Mouse (Mus musculus): ENCODE results near the gene Mtmr2. TPM values are rescaled to one million over a fixed set of nuclear protein-coding genes. Genes with fewer than 3 reads are reported as not detected.

Mtmr2 gene
- total and polyA plus RNA-seq, 3 experiments, result 47.1 to 95.8 (median 75.2) TPM

- no peak for TF ChIP-seq USF2 (IDR thresholded peaks at IDR 0.05; ENCODE audit: borderline replicate concordance in 1 of 2, insufficient read depth in 1 of 2, low read depth in 1 of 2, low read length in 2 of 2)
These were observed at the start of gene Mtmr2 (continued) for GRCm38 (mm10) chr9:13748404-13748797.

- Histone ChIP-seq H3K79me2 (ENCODE audit: control insufficient read depth, insufficient read depth, low read length, poor library complexity) (no peaks in the 10 kb centered on the region), H3K27me3 (ENCODE audit: control insufficient read depth in 1 of 2, insufficient read depth in 2 of 2, low read length in 2 of 2) (peaks cover 14 to 18% of the 10 kb centered on the region in 2 experiments), H3K4me1 (ENCODE audit: control insufficient read depth in 1 of 2, insufficient read depth in 2 of 2, low read length in 2 of 2) (no peaks in the 10 kb centered on the region), H3K4me3 (ENCODE audit: control insufficient read depth in 1 of 2, insufficient read depth in 1 of 2, low read depth in 2 of 2, low read length in 2 of 2) (no peak overlapping the region), H3K27ac (ENCODE audit: control insufficient read depth, low read depth, low read length) (no peak overlapping the region), H3K9me3 (replicated peaks; ENCODE audit: insufficient read depth, low read length) (no peaks in the 10 kb centered on the region), H3K36me3 (ENCODE audit: control insufficient read depth in 1 of 2, insufficient read depth in 2 of 2, low read length in 2 of 2) (no peaks in the 10 kb centered on the region), H3K9ac (ENCODE audit: control insufficient read depth, low read depth, low read length, poor library complexity, severe bottlenecking) (no peak overlapping the region)
- TF ChIP-seq ZKSCAN1 (IDR thresholded peaks at IDR 0.05; ENCODE audit: low read depth, low read length), result no peak
- TF ChIP-seq TBP (IDR thresholded peaks at IDR 0.05; ENCODE audit: low read depth, low read length), result no peak
- no peak for TF ChIP-seq RAD21 (IDR thresholded peaks at IDR 0.05; ENCODE audit: low read depth, low read length)
- no peak for TF ChIP-seq USF1 (IDR thresholded peaks at IDR 0.05; ENCODE audit: low read depth, low read length)
- TF ChIP-seq USF2 (IDR thresholded peaks at IDR 0.05; ENCODE audit: borderline replicate concordance in 1 of 2, insufficient read depth in 1 of 2, low read depth in 1 of 2, low read length in 2 of 2), result no peak
- no peak for TF ChIP-seq MAFK (IDR thresholded peaks at IDR 0.05; ENCODE audit: borderline replicate concordance, low read depth, low read length)
- TF ChIP-seq ZMIZ1 (IDR thresholded peaks at IDR 0.05; ENCODE audit: low read depth, low read length), result no peak
- TF ChIP-seq MAX (IDR thresholded peaks at IDR 0.05; ENCODE audit: low read length), result no peak
- TF ChIP-seq GABPA (IDR thresholded peaks at IDR 0.05; ENCODE audit: low read depth, low read length), result no peak
- no peak for TF ChIP-seq MEF2A (IDR thresholded peaks at IDR 0.05; ENCODE audit: extremely low read depth, insufficient replicate concordance, low read depth, low read length, poor library complexity, severe bottlenecking)
- TF ChIP-seq TAL1 (IDR thresholded peaks at IDR 0.05; ENCODE audit: low read length), result no peak
- TF ChIP-seq ZC3H11A (IDR thresholded peaks at IDR 0.05; ENCODE audit: low read depth, low read length), result no peak
- no peak for TF ChIP-seq MAZ (IDR thresholded peaks at IDR 0.05; ENCODE audit: low read depth, low read length)
- no peak for TF ChIP-seq MXI1 (IDR thresholded peaks at IDR 0.05; ENCODE audit: low read depth, low read length)
- DNase-seq (ENCODE audit: low read depth, low spot score), result no peak
These were observed 49.0 kb upstream of the Mtmr2 start for GRCm38 (mm10) chr9:13699061-13699780.

GRCm38 (mm10) chr9:13699781-13700116, 48.5 kb upstream of the Mtmr2 start:
- no peak overlapping the region for H3K9ac ChIP-seq (ENCODE audit: control insufficient read depth, low read depth, low read length, poor library complexity, severe bottlenecking)
- H3K27me3 ChIP-seq (ENCODE audit: control insufficient read depth in 1 of 2, insufficient read depth in 2 of 2, low read length in 2 of 2), result peaks cover 12 to 14% of the 10 kb centered on the region in 2 experiments; a peak in 3 of 4 replicates
- H3K79me2 ChIP-seq (ENCODE audit: control insufficient read depth, insufficient read depth, low read length, poor library complexity), result no peaks in the 10 kb centered on the region
- no peak for TF ChIP-seq POLR2A (IDR thresholded peaks at IDR 0.05; ENCODE audit: control insufficient read depth in 1 of 2, insufficient read depth in 1 of 2, low read depth in 1 of 2, low read length in 2 of 2, poor library complexity in 1 of 2)
- TF ChIP-seq POLR2AphosphoS2 (IDR thresholded peaks at IDR 0.05; ENCODE audit: low read length), result no peak
- TF ChIP-seq MAX (IDR thresholded peaks at IDR 0.05; ENCODE audit: low read length), result no peak
- no peak for TF ChIP-seq JUND (IDR thresholded peaks at IDR 0.05; ENCODE audit: low read depth, low read length)
- TF ChIP-seq NRF1 (IDR thresholded peaks at IDR 0.05; ENCODE audit: insufficient read depth, low read depth, low read length, poor library complexity, severe bottlenecking), result no peak
- no peak for TF ChIP-seq ZMIZ1 (IDR thresholded peaks at IDR 0.05; ENCODE audit: low read depth, low read length)
- no peak for TF ChIP-seq MXI1 (IDR thresholded peaks at IDR 0.05; ENCODE audit: low read depth, low read length)
- H3K4me3 ChIP-seq (ENCODE audit: control insufficient read depth in 1 of 2, insufficient read depth in 1 of 2, low read depth in 2 of 2, low read length in 2 of 2), result no peak overlapping the region
- H3K36me3 ChIP-seq (ENCODE audit: control insufficient read depth in 1 of 2, insufficient read depth in 2 of 2, low read length in 2 of 2), result no peaks in the 10 kb centered on the region
- DNase-seq (ENCODE audit: low read depth, low spot score), result no peak
- H3K9me3 ChIP-seq (replicated peaks; ENCODE audit: insufficient read depth, low read length), result no peaks in the 10 kb centered on the region
- no peaks in the 10 kb centered on the region for H3K4me1 ChIP-seq (ENCODE audit: control insufficient read depth in 1 of 2, insufficient read depth in 2 of 2, low read length in 2 of 2)
- H3K27ac ChIP-seq (ENCODE audit: control insufficient read depth, low read depth, low read length), result no peak overlapping the region
